Mouse (Mus musculus) ES-Bruce4 (cell line): ENCODE results near the gene Abcb8. TPM values are rescaled to one million over a fixed set of nuclear protein-coding genes. Genes with fewer than 3 reads are reported as not detected.
A peak's percentile ranks its signal among the peaks of the same experiment; 100 is the strongest.

Experiments
- H3K27ac ChIP-seq: 2 replicates; pipeline ENCODE4 v1.5.1; 2012; ENCODE audit warnings: low read length, inconsistent platforms; ENCODE audit not compliant: insufficient read depth
- H3K27me3 ChIP-seq: 2 replicates; pipeline ENCODE4 v1.6.1; 2012; ENCODE audit warnings: mild to moderate bottlenecking, low read length, inconsistent platforms; ENCODE audit not compliant: control insufficient read depth, poor library complexity, insufficient read depth, severe bottlenecking
- H3K36me3 ChIP-seq: 2 replicates; pipeline ENCODE4 v1.6.1; 2012; ENCODE audit warnings: inconsistent platforms, mild to moderate bottlenecking, low read length, moderate library complexity; ENCODE audit not compliant: control insufficient read depth, poor library complexity, insufficient read depth, severe bottlenecking
- H3K4me1 ChIP-seq: one replicate; pipeline ENCODE4 v1.8.1; 2011; ENCODE audit warnings: low read length; ENCODE audit not compliant: control insufficient read depth, insufficient read depth
- H3K4me3 ChIP-seq: 2 replicates; pipeline ENCODE4 v1.5.1; 2011; ENCODE audit warnings: low read depth, mild to moderate bottlenecking, low read length
- H3K9ac ChIP-seq: 2 replicates; pipeline ENCODE4 v1.6.1; 2012; ENCODE audit warnings: low read depth, mild to moderate bottlenecking, inconsistent platforms; ENCODE audit not compliant: poor library complexity, severe bottlenecking
- H3K9me3 ChIP-seq: replicated peaks from 2 replicates; pipeline ENCODE4 v1.6.1; 2012; ENCODE audit warnings: mild to moderate bottlenecking, low read length, inconsistent platforms; ENCODE audit not compliant: control insufficient read depth, poor library complexity, insufficient read depth, severe bottlenecking
- CTCF ChIP-seq: IDR thresholded peaks from one replicate; pipeline ENCODE4 v1.8.1; 2011; ENCODE audit warnings: low read depth, low read length
- EP300 ChIP-seq: IDR thresholded peaks from 2 replicates; pipeline ENCODE4 v1.6.1; 2011; ENCODE audit warnings: low read depth, low read length; ENCODE audit not compliant: insufficient read depth
- POLR2A ChIP-seq: IDR thresholded peaks from one replicate; pipeline ENCODE4 v1.8.1; 2011; ENCODE audit warnings: low read length; ENCODE audit not compliant: insufficient read depth
- polyA plus RNA-seq: library from polyadenylated mRNA; stranded (reverse); fragments of >200 nt; gene quantifications from 2 replicates; pipeline ENCODE4 v1.2.4, GENCODE M21; 2011; ENCODE audit warnings: low read depth; ENCODE audit not compliant: missing spikeins, insufficient read depth, insufficient read length

Gene Abcb8
- polyA plus RNA-seq, 1 experiment = 29.6 TPM

GRCm38 (mm10) chr5:24364508-24364907, 29.0 kb upstream of the Abcb8 start, which contains the start of gene Nos3:
TSS of gene Nos3 (plus strand) at chr5:24364810.
- peak within 1 kb of the TSS; percentile 9; the same call in 1 of the 2 replicates for H3K4me3 ChIP-seq
- H3K27ac ChIP-seq = no peak within 1 kb of the TSS
- H3K36me3 ChIP-seq = no peaks in the 10 kb centered on the region
- H3K4me1 ChIP-seq = peaks cover 2% of the 10 kb centered on the region
- H3K27me3 ChIP-seq = no peaks in the 10 kb centered on the region
- no peak within 1 kb of the TSS for H3K9ac ChIP-seq
- no peaks in the 10 kb centered on the region for H3K9me3 ChIP-seq
- TF ChIP-seq POLR2A (no peak), CTCF (no peak), EP300 (no peak)

DNA sequence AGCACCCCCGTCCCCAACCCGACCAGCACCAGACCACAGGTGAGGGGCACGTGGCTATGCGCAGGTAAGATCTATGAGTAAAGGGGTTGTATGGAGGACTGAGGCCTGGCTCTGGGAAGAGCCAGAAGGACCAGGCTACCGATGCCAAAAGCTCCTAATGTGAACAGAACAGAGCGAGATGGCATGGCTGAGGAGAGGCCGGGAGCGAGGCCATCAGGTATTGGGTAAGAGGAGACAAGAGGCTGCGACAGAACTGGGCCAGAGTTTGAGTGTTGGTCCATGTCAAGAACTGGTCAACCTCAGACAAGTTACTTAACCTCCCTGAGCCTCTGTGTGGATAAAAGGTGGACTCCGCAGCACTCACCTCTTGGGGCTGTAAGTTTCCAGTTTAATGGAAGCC, 28.5 kb upstream of the Abcb8 start:
- Histone ChIP-seq H3K27me3 (no peaks in the 10 kb centered on the region), H3K4me3 (no peak overlapping the region; the same call in 1 of the 2 replicates), H3K4me1 (peaks cover 2% of the 10 kb centered on the region), H3K36me3 (no peaks in the 10 kb centered on the region), H3K9me3 (no peaks in the 10 kb centered on the region), H3K27ac (no peak overlapping the region), H3K9ac (no peak overlapping the region)
- no peak for TF ChIP-seq POLR2A
- TF ChIP-seq CTCF = no peak

GRCm38 (mm10) chr5:24365528-24365927, 27.9 kb upstream of the Abcb8 start:
- Histone ChIP-seq H3K4me1 (peaks cover 2% of the 10 kb centered on the region), H3K9me3 (no peaks in the 10 kb centered on the region), H3K36me3 (no peaks in the 10 kb centered on the region), H3K4me3 (no peak overlapping the region), H3K9ac (no peak overlapping the region), H3K27ac (no peak overlapping the region), H3K27me3 (no peaks in the 10 kb centered on the region)
- TF ChIP-seq EP300 (no peak), CTCF (no peak), POLR2A (no peak)

GRCm38 (mm10) chr5:24366426-24366825, 27.0 kb upstream of the Abcb8 start:
- no peaks in the 10 kb centered on the region for H3K36me3 ChIP-seq
- H3K27ac ChIP-seq = no peak overlapping the region
- no peak overlapping the region for H3K4me3 ChIP-seq
- H3K4me1 ChIP-seq = no peaks in the 10 kb centered on the region
- H3K9ac ChIP-seq = no peak overlapping the region
- no peak for TF ChIP-seq POLR2A
- H3K9me3 ChIP-seq = no peaks in the 10 kb centered on the region
- no peaks in the 10 kb centered on the region for H3K27me3 ChIP-seq

DNA sequence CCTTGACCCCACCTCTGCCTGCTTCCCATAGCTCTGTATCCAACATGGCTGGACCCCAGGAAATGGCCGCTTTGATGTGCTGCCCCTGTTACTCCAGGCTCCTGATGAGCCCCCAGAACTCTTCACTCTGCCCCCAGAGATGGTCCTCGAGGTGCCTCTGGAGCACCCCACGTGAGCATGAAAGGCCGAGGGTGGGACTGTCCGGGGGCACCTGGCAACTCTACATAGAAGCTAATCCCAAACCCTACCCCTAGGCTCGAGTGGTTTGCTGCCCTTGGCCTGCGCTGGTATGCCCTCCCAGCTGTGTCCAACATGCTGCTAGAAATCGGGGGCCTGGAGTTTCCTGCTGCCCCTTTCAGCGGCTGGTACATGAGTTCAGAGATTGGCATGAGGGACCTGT, 23.7 kb upstream of the Abcb8 start:
- Histone ChIP-seq H3K4me1 (no peaks in the 10 kb centered on the region), H3K36me3 (no peaks in the 10 kb centered on the region), H3K9me3 (no peaks in the 10 kb centered on the region), H3K27ac (no peak overlapping the region), H3K9ac (no peak overlapping the region), H3K27me3 (no peaks in the 10 kb centered on the region), H3K4me3 (no peak overlapping the region)
- TF ChIP-seq CTCF = no peak

GRCm38 (mm10) chr5:24373807-24374206, 19.7 kb upstream of the Abcb8 start:
- H3K9me3 ChIP-seq = no peaks in the 10 kb centered on the region
- no peak overlapping the region for H3K4me3 ChIP-seq
- no peaks in the 10 kb centered on the region for H3K27me3 ChIP-seq
- H3K27ac ChIP-seq = no peak overlapping the region
- H3K9ac ChIP-seq = no peak overlapping the region
- H3K4me1 ChIP-seq = no peaks in the 10 kb centered on the region
- no peak for TF ChIP-seq CTCF
- TF ChIP-seq POLR2A = no peak
- TF ChIP-seq EP300 = no peak
- H3K36me3 ChIP-seq = no peaks in the 10 kb centered on the region
